In the genomic region with DNA sequence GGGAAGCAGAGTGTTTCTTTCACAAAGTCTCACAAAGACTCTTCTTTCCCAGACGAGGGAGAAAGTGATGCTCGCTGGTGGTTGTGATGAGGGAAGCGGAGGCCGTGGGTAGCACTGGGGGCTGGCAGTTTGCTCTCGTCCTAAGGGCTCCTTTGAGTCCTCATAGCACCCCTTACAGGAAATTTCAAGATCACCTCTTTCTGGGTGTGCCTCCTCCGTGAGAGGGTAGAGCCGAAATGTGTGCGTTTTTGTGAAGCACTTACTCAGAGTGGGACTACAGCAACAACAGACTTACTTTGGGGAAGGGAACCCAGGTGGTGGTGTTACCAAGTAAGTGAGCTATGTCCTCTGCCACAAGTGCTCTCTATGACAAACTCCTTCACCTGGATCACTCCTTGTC, we compare ENCODE assay signal across 13 mouse cellular contexts.
"Had no signal": no experiment of that assay in that cellular context is flagged by ENCODE, and none has a peak within 500 bp of the region (broad histone marks: within the 10 kb centered on the region; RNA-seq: fewer than 3 reads in every experiment).

No protein-coding gene starts in this region.

- H3K27ac ChIP-seq: layer of hippocampus, adult 2 months; liver, embryonic 13.5 days; neural tube, embryonic 13.5 days; stomach, embryonic 15.5 days had no signal

- H3K9me3 ChIP-seq: liver, embryonic 13.5 days; neural tube, embryonic 13.5 days; stomach, embryonic 15.5 days had no signal

- H3K9ac ChIP-seq: liver, embryonic 13.5 days; neural tube, embryonic 13.5 days; stomach, embryonic 15.5 days had no signal

- H3K4me2 ChIP-seq: liver, embryonic 13.5 days; midbrain, embryonic 11.5 days; neural tube, embryonic 13.5 days; stomach, embryonic 15.5 days had no signal

- H3K4me3 ChIP-seq: layer of hippocampus, adult 2 months; liver, embryonic 13.5 days; neural tube, embryonic 13.5 days; stomach, embryonic 15.5 days had no signal

- DNase-seq: kidney, adult 2 months; kidney, postnatal 14 days; layer of hippocampus, adult 9-11 months; liver, embryonic 13.5 days; lung, adult 2 months; lung, postnatal 14 days; lung, postnatal 4 days; midbrain, embryonic 14.5 days; thymus, postnatal 14 days had no signal

- H3K36me3 ChIP-seq: liver, embryonic 13.5 days; neural tube, embryonic 13.5 days; stomach, embryonic 15.5 days had no signal

- H3K27me3 ChIP-seq: stomach, embryonic 15.5 days had no signal
